Mouse (Mus musculus) embryonic fibroblast, embryonic 13.5 days (primary cell): ENCODE measurements around the gene Lrrc14b.

ENCODE experiments used
- CTCF ChIP-seq: IDR thresholded peaks from 2 replicates; pipeline ENCODE4 v1.5.1; 2011; ENCODE audit warnings: mild to moderate bottlenecking, control low read depth, low read length, moderate library complexity, borderline replicate concordance; ENCODE audit not compliant: insufficient read depth
- POLR2A ChIP-seq: IDR thresholded peaks from 2 replicates; pipeline ENCODE4 v1.6.1; 2011; ENCODE audit warnings: low read depth, mild to moderate bottlenecking, control low read depth, low read length, moderate library complexity

- no peak for TF ChIP-seq POLR2A
- TF ChIP-seq CTCF: no peak
Observed at GRCm38 (mm10) chr13:74316789-74317169, 47.0 kb downstream of the Lrrc14b start.
